Mouse (Mus musculus) testis, postnatal 14 days (tissue): ENCODE data around the gene Rapgef5.

Source experiments
- DNase-seq: peaks from one replicate; pipeline ENCODE4 v3.0.0; 2021; ENCODE audit warnings: low spot score

Gene Rapgef5

GRCm38 (mm10) chr12:117619523-117620023 lies 103.3 kb downstream of the Rapgef5 start:
- DNase-seq: no peak

GRCm38 (mm10) chr12:117622972-117623371 lies 106.7 kb downstream of the Rapgef5 start:
- DNase-seq: no peak

- no peak for DNase-seq
Measured at GRCm38 (mm10) chr12:117627311-117627710, 111.0 kb downstream of the Rapgef5 start.

- no peak for DNase-seq
Measured at GRCm38 (mm10) chr12:117628321-117629093, 112.2 kb downstream of the Rapgef5 start.

GRCm38 (mm10) chr12:117632133-117632532 lies 115.9 kb downstream of the Rapgef5 start:
- no peak for DNase-seq

GRCm38 (mm10) chr12:117636139-117636772 lies 120.0 kb downstream of the Rapgef5 start:
- no peak for DNase-seq

GRCm38 (mm10) chr12:117636969-117637368 lies 120.7 kb downstream of the Rapgef5 start:
- no peak for DNase-seq

GRCm38 (mm10) chr12:117638833-117639232 lies 122.6 kb downstream of the Rapgef5 start:
- DNase-seq: no peak

- DNase-seq: no peak
Measured at GRCm38 (mm10) chr12:117639356-117640121, 123.3 kb downstream of the Rapgef5 start.

GRCm38 (mm10) chr12:117642512-117642911 lies 126.2 kb downstream of the Rapgef5 start:
- no peak for DNase-seq

GRCm38 (mm10) chr12:117645771-117646170 lies 129.5 kb downstream of the Rapgef5 start:
- DNase-seq: no peak

- no peak for DNase-seq
Measured at GRCm38 (mm10) chr12:117653920-117654472, 137.7 kb downstream of the Rapgef5 start.

- no peak for DNase-seq
Measured at GRCm38 (mm10) chr12:117656935-117657334, 140.7 kb downstream of the Rapgef5 start.

- no peak for DNase-seq
Measured at GRCm38 (mm10) chr12:117657766-117658165, 141.5 kb downstream of the Rapgef5 start.

GRCm38 (mm10) chr12:117658821-117659220 lies 142.5 kb downstream of the Rapgef5 start:
- no peak for DNase-seq

- DNase-seq: no peak
Measured at GRCm38 (mm10) chr12:117660361-117660760, 144.1 kb downstream of the Rapgef5 start.

- DNase-seq: no peak
Measured at GRCm38 (mm10) chr12:117661871-117662270, 145.6 kb downstream of the Rapgef5 start.

GRCm38 (mm10) chr12:117663637-117664036 lies 147.4 kb downstream of the Rapgef5 start:
- no peak for DNase-seq

GRCm38 (mm10) chr12:117664644-117665043 lies 148.4 kb downstream of the Rapgef5 start:
- no peak for DNase-seq

- no peak for DNase-seq
Measured at GRCm38 (mm10) chr12:117666391-117666790, 150.1 kb downstream of the Rapgef5 start.

- no peak for DNase-seq
Measured at GRCm38 (mm10) chr12:117669610-117670400, 153.5 kb downstream of the Rapgef5 start.
